Mouse (Mus musculus): Measurements from ENCODE around the gene Psg22.
"Not testable (repeated sequence)": the region's sequence is repeated elsewhere in the genome, so short reads cannot be mapped to it uniquely, and the experiment has no call there.

Gene Psg22

GRCm38 (mm10) chr7:18717790-18718189, at the start of gene Psg22:
Gene Psg22 (plus strand): TSS chr7:18718090.
- DNase-seq: no peak

- DNase-seq: peak; percentile 21
Observed at GRCm38 (mm10) chr7:18679772-18680171, 38.1 kb upstream of the Psg22 start.

- DNase-seq: no peak
Observed at GRCm38 (mm10) chr7:18685586-18685985, 32.3 kb upstream of the Psg22 start.

GRCm38 (mm10) chr7:18686085-18686484, 31.8 kb upstream of the Psg22 start, which contains the start of gene Psg20:
Gene Psg20 (minus strand): TSS chr7:18686185.
- no peak for DNase-seq

GRCm38 (mm10) chr7:18710331-18710730, 7.6 kb upstream of the Psg22 start:
- peak; percentile 16 for DNase-seq

DNA sequence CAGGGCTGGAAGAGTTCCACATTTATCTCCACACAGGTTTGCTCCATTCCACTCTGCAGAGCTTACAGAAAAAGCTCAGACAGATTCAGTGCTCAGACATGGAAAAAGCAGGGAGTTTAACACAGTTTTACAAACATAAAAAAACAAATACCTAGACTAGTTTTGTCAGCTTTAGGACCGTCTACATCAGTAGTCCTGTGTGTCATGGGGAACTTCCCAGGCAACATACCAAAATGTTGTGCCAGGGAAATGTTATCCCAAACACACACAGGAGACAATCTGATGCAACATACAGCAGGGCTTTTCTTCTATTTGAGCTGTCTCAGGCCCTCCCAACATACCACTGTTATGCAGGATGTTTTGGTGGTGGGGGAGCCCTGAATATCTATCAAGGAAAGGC, 7.0 kb upstream of the Psg22 start:
- no peak for DNase-seq

GRCm38 (mm10) chr7:18715546-18715945, 2.3 kb upstream of the Psg22 start:
- peak; percentile 11 for DNase-seq

- no peak for DNase-seq
Observed at GRCm38 (mm10) chr7:18724001-18724400, 6.1 kb downstream of the Psg22 start.

DNA sequence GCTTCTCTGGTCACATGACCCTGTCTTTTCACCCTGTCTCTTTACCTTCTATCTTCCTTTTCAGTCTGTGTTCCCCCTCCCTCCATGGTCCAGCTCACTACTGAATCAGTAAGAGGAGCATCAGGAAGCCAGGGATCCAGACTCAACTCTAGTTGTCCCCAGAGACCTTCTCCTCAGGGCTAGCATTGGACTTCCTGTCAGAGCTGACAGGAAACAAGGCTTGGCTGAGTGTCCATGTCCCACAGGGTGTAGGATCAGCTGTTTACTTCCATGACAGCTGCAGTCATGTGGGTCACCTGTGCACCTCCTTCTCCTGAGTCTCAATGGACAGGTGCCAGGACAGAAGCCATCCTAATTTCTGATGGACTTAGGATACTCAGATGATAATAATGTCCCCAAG, 8.0 kb downstream of the Psg22 start:
- not testable (repeated sequence) for DNase-seq

DNA sequence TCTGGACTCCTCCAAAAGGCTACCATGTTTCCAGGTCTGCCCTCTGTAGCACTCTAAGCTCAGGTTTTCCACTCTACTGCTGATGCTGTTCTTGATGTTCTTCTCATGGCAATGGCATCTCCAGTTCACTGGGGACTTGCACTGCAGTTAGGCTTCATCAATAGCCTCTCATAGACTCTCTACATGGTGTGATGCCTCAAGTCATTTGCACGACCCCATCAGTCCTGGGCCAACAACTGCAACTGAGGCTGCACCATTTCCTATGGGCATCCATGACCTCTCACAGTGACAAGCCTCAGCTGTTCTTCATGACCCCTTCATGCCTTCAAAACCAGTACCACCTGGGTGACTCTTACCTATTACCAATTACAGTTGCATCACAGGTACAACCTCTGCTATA, 10.5 kb downstream of the Psg22 start:
- no peak for DNase-seq

DNA sequence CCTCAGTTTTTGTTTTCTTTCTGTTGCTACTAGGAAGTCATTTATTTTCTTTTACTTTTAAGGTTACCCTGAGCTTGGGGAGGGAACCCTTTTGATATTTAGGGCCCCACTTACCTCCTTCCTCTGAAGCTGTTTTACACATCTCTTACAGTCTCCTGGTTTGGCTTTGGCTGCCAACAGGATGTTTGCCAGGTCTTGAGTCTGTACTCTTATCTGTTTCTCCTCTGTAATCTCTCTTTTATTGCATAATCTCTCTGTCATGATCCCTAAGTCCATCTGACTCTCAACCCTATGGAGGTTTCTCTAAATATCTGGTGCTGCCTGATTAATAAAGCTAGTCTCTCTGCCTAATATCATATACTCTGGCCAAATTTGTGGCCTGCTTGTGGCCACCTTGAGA, 15.2 kb downstream of the Psg22 start:
- DNase-seq: no peak

DNA sequence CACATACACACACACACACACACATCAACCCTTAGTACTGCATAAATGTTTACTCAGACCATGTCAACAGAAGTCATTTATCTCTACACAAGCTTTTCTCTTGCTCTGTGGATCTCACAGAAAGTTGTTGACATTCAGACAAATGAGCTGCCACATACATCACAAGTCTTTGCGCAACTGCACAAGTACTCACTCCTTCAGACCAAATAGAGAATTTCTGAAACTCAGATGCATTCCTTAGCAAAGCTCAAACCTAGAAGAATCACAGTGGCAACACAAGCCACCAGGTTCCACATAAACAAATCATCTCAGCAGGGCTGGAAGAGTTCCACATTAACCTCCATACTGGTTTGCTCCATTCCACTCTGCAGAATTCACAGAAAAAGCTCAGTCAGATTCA, 16.6 kb downstream of the Psg22 start:
- peak; percentile 8 for DNase-seq

DNA sequence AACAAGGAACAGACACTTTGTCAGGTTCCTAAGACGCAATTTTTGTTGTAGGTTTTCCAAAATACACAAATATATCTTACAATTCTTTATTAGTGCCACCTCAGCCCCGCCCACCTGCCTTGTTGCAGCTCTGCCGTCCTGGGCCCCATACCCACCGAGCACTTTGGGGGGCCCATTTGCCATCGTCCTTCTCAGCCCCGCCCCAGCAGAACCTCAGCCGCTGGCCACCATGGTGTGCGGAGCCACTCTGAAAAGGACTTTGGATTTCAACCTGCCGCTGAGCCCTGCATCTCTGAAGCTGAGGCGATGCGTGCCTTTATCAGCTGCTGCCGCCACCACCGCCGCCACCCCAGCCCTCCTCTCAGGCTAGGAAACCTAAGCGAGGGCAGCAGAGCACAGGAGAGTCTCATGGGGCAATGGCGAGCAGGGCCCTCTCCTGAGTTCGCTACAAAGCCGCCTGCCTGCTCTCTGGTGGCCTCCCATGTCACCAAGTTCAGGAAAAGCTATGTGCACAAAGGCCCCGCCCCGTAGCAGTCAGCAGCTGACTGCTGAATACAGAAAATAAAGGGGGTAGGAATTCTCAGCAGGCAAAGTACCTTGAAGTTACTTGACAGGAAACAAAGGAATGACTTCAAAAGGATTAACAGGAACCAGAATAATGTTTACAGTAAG, 28.4 kb downstream of the Psg22 start:
- peak; percentile 11 for DNase-seq

DNA sequence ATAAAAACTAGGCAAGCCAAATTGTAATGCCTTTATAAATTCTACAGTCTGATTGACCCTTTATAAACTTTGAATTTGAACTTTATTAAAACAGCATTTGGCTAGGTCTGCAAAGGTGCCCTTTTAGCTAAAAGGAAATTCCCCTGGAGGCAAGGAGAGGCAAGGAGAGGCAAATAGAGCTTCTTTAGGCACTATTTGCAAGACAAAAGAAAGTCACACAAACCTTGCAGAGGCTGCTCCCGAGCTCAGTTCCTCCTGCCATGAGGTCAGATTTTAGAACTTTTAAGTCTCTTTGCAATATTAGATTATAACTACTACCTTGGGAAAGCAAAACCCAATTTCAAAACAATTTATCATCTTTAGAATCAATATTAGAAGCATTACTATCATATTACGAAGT, 29.5 kb downstream of the Psg22 start:
- DNase-seq: not testable (repeated sequence)

DNA sequence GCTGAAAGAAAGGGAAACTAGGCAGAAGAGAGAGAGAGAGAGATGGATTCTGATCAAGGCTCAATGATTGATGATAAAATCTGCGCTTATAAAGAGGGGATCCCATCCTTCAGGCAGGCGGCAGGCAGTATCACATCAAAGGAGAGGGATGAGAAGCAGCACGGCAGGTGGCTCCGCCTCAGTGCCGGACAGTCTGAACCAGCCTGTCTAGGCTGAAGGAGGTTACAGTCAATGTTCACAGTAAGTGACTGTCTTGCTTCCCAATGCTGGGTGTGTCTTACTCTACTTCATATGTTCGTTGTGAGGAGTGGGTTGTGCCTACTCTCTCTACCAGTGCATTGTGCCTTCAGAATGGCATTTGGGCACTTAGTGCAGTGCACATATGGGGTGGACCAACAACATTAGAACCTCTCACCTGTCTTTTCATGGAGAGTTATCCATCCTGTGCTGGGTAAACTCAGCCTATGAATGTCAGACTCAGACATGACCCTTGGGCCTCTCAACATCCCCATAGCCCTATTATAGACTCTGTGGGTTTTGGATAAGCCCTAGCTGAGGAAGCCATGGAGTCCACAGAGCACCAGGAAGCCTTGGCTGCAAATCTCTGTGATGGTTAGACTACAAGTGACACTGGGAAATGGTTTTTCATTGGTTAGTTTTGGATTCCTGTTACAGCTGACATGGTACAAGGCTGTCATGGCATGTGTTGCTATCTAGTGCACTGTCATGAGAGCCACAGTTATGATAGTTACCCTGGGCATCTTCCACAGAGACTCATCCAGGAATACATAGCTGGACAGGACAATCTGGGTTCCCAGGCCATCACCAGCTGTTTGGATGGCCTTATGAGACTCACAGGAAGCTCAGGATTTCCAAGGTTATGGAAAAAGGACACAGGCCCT, 31.4 kb downstream of the Psg22 start:
- DNase-seq: no peak

DNA sequence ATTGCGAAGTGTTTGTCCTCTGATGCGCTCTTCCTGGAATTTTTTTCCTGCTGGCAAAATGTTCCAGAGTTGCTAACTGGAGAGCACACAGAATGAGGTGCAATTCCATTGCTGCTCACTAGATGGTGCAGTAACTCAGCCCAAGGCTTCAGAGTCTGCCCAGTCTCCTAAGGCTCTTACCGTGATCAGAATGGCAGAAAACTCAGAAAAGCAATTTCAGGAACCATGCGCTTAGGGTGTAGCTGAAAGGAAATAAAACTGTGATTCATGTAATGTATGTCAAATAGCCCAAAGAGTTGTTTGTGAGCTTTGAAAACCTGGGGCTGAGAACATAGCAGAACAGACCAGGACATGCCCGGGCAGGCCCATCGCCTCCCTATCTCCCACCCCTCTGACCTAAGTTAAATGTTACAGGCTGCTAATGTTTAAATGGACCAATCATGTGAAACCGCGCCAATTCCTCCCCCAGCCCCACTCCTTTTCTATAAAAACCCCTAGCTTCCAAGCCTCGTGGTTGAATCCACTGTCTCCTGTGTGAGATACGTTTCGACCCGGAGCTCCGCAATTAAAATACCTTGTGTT, 32.1 kb downstream of the Psg22 start:
- DNase-seq: peak; percentile 78

GRCm38 (mm10) chr7:18760152-18760551, 42.3 kb downstream of the Psg22 start:
- not testable (repeated sequence) for DNase-seq

DNA sequence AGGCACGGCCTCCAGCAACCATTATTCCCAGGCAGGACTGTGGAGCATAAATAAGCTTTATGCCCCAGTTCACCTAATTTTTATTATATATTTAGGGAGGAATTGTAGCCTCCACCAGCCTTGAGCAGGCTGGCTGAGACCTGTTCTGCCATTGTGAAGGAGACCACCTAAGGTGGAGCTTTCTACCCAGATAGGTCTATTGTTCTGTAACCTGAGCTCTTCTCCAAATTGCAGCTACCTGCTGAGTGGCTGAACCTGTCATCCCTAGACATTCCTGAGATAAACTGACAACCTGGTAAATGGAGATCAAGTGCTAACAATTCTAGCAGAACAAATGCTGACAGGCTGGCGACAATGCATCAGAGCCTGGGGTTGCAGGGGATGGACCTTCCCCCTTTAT, 45.0 kb downstream of the Psg22 start:
- DNase-seq: not testable (repeated sequence)

Data from lung, postnatal 36 days (tissue).